Mouse (Mus musculus) gastrocnemius, postnatal 25 days (tissue): Measurements from ENCODE around the gene Zfp3. TPM values are rescaled to one million over a fixed set of nuclear protein-coding genes. Genes with fewer than 3 reads are reported as not detected.
A peak's percentile ranks its signal among the peaks of the same experiment; 100 is the strongest.
"Not testable (repeated sequence)": the region's sequence is repeated elsewhere in the genome, so short reads cannot be mapped to it uniquely, and the experiment has no call there.

Source experiments
- DNase-seq: peaks from one replicate; pipeline ENCODE4 v3.0.0; 2022
- total RNA-seq, 2 experiments: library from RNA; stranded (reverse); gene quantifications; 1 replicate in 1 of 2; 2 replicates in 1 of 2; pipeline ENCODE4 v1.2.3; 2021

Gene Zfp3
- total RNA-seq, 2 experiments from 2014 or later: 8.8 to 9.6 TPM

DNA sequence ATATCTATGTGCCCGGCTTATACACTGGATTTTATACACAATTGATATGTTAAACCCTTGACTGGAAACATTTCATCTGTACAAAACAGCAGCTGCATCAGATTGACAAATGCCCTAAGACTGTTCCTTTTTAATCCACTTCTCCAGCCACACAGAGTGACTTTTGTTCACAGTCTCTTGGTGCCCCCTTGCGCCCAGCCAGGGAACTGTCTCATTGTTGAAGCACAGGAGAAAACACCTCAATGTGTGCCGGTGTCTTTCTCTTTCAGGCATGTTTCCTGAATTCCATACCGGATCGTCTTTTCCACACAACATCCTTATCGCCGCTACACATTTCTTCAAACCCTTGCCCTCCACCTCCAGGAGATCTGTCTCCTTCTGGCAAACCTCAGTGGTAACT is 8.4 kb upstream of the Zfp3 start:
- peak; percentile 45 for DNase-seq

DNA sequence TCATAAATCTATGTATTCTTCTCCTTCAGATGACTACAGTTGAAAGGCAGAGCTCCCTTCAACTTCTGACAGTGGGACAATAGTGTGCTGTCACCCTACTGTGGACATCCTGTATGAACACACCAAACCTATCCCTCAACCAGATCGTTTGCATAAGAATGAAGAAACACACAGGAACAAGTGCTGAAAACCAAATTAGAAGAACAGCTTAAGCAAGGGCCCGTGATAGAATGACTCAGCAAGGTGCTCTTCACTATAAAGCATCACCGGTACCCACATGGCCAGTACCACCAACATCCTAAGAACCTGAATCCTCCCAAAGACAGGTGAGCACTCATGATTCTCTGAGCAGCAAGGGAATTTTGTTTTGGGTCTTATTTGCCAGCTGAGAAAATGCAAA is 3.6 kb upstream of the Zfp3 start:
- not testable (repeated sequence) for DNase-seq

DNA sequence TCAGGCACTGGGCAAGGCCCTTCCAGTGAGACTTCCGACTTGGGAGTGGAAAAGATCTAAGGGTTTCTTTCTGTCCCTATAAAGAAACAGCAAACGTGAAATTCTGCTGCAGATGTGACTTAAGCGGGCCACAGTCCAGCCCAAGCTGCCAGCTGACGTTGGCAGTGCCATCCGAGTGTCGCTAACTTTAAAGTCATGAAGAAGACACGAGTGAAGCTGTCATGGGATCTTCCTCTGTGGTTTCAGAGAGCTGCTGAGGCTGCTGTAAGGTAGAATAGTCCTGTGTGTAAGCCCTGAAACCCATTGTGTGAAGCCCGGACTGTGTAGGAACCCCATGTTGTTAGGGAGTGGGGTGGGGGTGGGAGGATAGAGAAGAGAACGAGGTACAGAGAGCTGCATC is 1.4 kb upstream of the Zfp3 start:
- no peak for DNase-seq

DNA sequence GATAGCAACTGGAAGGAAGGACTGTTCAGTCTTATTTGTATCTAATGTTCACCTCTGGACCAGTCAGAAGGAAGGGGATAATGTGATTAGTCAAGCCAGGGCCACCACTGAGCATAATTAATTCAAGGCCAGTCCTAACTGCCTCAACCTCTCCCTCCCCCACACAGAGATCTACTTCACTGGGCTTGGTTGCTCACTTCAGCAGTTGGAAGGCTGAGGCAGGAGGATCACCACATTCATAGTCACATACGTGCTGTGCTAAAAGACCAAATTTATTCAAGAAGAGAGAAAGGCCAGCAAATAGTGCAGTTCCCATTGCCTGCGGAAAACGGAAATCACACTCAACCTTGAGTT is 450 bp upstream of the Zfp3 start:
- DNase-seq: no peak

DNA sequence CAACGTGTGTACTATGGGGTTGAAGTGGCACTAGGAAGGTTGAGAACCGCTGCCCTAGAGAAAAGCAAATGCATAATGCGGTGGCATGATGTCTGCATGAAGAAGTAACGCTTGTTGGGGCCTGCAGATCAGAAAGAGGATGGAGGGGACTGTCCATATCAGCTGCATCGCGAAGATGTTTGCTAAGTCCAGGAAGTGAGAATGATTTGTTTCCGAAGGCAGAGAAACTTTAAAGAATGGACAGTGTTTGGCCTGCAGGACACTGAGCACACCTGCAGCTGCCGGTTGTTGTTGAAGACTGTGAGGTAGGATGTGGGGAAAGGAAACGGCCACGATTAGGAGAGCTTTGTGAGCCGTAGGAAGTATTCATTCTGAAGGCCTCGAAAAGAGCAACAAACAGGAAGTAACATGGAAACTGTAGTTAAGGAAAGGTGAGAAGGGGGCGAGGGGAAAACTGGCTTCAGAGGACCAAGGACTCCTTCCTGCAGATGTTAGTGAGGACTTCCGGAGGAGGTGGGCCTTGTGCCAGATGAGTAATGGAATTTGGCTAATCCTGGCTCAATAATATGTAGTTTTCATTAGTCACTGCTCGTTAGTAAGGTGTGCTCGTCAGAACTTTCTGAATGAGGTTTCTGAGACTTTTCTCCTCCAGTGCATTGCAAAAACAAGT is 1.9 kb downstream of the Zfp3 start:
- DNase-seq: no peak

DNA sequence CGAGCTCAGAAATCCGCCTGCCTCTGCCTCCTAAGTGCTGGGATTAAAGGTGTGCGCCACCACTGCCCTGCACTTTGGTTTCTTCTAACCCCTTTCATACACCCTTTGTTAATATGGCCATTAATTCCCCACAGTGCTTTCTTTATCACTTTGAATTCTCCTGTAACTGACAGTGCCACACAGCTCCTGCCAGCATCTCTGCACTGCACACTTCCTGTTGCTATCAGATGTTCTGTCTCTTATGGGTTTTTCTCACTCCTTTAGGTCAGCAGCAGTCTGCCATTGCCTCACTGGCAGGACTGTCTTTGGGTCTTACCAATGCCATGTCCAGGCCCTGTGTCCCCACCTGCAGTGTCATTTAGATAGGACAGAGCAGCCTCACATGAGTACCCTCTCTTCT is 6.8 kb downstream of the Zfp3 start:
- DNase-seq: no peak

DNA sequence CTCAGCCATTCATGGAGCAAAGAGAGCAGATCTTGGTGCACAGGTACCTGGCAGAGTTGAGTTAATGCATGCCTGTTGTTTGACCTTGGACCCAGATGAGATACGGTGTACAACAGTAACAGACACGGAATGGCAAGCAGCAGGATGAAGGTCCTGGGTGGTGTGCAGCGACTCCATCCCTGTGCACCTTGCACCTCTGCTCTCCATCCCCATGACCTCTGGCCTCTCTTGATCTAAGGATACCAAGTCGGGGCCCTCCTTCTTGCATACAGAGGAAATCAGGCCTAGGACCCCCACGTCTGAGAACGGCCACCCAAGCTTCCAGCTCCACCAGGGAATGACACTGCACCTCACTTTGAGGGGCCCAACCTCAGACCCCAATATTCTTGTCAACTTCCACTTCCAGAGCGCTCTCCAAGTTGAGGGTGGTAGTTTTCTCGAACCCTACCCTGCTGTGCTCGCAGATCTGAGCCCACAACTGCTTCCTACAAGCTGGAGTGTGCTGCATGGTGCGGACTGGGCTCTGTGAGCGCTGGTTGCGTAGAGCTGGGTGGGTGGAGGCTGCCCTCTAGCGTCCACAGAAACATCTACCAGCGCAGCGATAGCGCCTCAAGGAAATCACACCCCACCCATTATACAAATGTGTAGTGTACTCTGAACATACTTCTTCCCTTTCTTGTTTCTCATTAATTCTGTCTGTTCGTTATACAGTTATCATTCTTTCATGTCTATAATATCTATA is 13.0 kb downstream of the Zfp3 start:
- peak; percentile 65 for DNase-seq

DNA sequence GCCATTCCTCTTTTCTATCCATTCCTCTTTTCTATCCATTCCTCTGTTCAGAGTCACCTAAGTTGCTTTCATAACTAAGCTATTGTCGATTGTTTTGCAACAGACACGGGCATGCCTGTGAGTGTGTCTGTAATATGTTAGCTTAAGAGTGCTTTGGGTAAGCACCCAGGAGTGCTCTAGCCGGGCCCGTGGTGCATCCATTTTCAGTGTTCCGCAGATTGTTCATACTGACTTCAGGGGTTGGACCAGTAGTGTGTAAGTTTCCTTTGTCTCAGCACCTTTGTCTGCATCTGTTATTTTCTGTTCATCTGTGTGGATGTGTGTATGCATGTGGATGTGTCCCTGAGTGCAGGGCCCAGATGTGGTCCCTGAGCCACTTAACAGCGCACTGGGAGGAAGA is 13.6 kb downstream of the Zfp3 start:
- DNase-seq: no peak

- not testable (repeated sequence) for DNase-seq
Observed at GRCm38 (mm10) chr11:70778058-70778457, 14.0 kb downstream of the Zfp3 start.

GRCm38 (mm10) chr11:70785908-70786307 is 21.9 kb downstream of the Zfp3 start:
- no peak for DNase-seq

DNA sequence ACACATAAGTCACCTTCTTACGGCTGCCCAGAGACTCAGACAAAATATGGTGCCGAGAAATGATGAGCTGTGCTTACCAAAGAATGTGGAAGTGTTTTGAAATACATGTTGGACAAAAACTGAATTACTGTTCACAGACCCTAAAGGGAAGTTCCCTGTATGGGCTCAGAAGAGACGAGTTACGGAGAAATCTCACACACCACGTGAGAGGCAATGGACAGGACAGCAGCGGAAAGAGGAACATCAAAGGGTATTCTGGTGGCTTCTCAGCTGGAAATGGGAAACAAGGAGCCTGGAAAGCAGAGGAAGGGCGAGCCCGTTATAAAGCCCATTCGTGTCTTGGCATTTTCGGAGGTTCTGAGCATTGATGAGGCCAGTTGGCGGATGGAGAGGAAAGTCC is 23.0 kb downstream of the Zfp3 start:
- DNase-seq: no peak

GRCm38 (mm10) chr11:70788972-70789655 is 25.1 kb downstream of the Zfp3 start:
- no peak for DNase-seq

GRCm38 (mm10) chr11:70790426-70790825 is 26.4 kb downstream of the Zfp3 start:
- DNase-seq: no peak

DNA sequence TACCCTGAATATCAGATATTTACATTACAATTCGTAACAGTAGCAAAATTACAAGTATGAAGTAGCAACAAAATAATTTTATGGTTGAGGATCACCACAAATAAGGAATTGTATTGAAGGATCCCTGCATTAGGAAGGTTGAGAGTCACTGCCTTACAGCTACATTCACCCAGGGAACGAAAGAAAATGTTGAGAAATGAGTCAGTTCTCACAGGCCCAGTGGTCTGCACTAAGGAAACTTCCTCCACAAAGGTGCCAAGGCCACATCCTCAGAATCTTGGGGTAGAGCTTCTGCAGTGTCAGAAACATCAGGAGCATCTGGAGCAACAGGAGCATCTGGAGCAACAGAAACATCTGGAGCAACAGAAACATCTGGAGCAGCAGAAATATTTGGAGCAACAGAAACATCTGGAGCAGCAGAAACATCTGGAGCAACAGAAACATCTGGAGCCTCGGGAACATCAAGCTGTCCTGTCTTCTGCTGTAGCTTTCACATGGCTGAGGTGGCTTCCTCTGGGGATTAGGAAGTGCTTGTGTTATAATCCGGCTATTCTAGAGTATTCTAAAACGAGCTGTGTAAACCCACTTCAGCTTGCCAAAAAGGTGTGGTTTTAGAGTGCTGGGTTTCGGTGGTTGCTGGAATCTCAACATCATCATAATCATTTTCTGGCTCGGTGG is 27.0 kb downstream of the Zfp3 start:
- no peak for DNase-seq

DNA sequence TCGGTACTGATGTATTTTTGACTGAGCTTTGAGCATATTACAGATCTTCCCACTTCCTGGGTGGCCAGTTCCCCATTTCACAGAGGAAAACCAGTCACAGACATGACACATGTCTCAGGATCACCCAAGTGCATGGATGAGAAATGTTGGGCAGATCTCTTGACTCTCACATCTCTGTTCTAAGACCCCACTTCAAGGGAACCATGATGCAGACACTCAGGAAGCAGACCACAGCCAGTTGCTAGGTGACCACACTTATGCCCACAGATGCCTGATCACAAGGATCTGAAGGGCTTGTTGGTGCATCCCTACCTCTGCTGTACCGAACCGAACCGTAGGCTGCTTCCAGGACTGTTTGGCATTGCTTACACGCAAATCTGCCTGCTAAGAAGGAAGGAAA is 27.7 kb downstream of the Zfp3 start:
- no peak for DNase-seq

DNA sequence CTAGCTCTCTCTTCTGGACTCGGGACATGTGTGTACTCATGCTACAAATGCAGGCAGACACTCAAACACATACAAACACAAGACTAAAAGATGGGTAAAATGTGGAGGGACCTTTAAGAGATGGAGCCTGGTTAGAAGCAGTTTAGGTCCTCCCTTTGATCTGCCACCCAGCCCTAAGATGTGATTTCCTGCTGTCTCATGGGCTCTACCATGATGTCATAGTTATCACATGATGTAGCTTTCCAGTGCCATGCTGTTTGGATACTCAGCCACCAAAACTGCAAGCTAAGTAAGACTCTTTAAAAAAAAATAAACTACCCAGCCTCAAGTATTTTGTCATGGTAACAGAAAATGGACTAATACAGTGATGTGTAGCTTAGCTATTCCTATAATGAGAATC is 28.4 kb downstream of the Zfp3 start:
- no peak for DNase-seq

DNA sequence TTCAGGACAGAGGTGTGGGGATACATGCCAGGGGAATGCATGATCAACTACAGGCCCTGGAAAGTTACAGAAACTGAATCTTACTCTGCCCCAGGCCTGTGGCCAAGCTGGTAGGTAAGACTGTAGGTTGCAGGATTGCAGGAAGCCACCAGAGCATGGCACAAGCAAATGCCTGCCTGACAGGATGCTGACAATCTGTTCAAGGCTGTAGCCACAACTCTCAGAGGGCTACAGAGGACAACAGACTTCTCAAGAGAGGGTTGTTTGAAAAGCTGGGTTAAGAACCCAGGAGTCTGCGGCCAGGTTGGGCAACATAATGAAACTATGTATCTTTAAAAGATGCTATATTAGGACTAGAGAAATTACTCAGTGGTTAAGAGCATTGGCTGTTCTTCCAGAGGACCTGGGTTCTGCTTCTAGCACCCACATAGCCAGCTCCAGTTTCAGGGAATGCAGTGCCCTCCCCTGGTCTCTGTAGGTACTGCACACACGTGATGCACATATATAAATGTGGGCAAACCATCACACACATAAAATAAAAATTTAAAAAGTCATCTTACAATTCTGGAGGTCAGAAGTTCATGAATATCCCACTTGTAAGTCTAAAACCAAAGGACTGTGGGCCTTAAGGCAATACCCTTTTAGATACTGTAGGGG is 38.3 kb downstream of the Zfp3 start:
- DNase-seq: no peak

DNA sequence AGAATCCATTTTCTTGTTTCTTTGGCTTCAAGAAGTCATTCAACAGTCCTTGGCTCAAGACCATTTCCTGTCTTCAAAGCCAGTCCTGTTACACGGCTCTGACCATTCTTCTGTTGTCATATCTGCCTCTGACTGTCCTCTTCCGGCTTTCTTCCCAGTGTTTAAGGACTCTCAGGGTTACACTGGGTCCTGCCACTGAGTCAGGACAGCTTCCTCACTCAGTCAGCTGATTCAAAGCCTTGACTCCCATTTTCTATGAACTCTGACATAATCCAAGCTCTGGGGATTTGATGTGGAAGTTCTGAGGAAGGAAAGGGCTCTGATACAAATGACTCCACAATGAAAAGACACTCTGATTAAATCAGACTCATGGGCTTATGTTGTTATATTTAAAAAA is 38.9 kb downstream of the Zfp3 start:
- no peak for DNase-seq

- no peak for DNase-seq
Observed at GRCm38 (mm10) chr11:70803711-70804200, 39.7 kb downstream of the Zfp3 start.

DNA sequence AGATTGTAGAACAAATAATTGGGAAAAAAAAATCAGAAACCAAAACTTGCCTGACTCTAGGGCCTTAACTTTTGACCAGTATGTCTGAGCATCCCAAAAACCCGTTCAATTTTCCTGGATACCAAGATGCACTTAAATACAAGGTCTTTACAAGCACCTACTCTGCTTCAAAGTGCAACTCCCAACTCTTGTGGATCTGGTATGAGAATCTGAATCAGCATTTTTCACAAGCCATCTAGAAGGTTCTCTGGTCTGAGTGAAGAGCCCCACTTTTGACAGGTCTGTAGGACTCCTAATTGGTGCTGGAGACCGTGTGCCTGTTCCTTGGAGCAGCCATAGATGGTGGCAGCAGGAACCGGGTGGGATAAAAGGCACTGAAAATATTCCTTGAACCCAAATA is 40.4 kb downstream of the Zfp3 start:
- no peak for DNase-seq

DNA sequence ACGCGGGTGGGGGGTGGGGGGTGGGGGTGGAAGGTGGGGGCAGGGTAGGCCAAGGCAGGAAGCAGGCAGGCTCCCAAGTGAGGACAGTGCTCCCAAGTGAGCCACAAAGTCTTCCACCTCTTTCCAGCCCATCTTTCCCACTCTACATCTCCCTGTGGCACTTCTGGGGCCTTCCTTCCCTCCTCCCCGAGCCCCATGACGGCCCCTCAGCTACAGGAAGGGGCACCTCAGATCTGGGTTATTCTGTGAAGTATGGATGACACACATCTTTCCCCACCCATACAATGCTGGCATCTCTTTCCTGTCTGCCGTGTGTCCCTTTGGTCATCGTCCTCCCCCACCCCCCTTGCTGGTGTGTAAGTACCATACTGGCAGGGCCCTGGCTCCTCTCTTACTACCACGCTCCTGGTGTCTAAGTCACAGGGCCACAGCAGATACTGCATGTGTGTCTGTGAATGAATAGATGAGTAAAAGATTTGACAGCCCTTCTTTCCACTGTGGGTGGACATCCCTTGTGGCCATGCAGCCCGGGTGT is 41.7 kb downstream of the Zfp3 start:
- DNase-seq: no peak

DNA sequence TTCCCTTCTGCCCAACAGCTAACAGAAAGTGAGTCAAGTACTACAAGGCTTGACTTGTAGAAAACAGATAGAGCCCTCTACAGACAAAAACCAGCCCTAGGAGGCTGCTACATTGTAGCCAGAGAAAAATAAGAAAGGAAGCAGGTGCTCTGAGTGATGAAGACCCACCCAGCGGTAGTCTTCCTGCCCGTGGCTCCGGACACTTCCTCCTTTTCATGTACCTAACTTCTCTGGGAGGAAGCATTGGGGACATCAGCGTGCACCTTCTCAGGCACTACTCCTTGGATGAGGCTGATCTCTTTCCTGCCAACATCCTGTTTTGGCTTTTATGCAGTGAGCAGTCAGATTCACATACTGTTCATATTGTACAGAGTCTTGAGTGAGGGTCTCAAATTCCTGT is 42.7 kb downstream of the Zfp3 start:
- no peak for DNase-seq
